Mouse (Mus musculus) forebrain, embryonic 11.5 days (tissue): ENCODE results near the gene Zic1. TPM values are rescaled to one million over a fixed set of nuclear protein-coding genes. Genes with fewer than 3 reads are reported as not detected.
A peak's percentile ranks its signal among the peaks of the same experiment; 100 is the strongest.

ENCODE experiments used
- ATAC-seq: fragments of 200-750 bp; cut with Nextera tagmentation; replicated peaks from 2 replicates; pipeline ENCODE4 v1.8.0; 2017; ENCODE audit warnings: moderate TSS enrichment; ENCODE audit not compliant: low FRiP score
- DNase-seq: peaks from one replicate; pipeline ENCODE4 v3.0.0-alpha.2; 2017; ENCODE audit warnings: low spot score
- H3K27ac ChIP-seq: fragments of 300-500 bp; sonication (generic); 2 replicates; pipeline ENCODE4 v1.5.1; 2014; ENCODE audit warnings: low read depth, low read length
- H3K27me3 ChIP-seq: fragments of 300-500 bp; sonication (generic); 2 replicates; pipeline ENCODE4 v1.6.1; 2014; ENCODE audit warnings: mild to moderate bottlenecking, low read length, mixed read lengths; ENCODE audit not compliant: control insufficient read depth, insufficient read depth
- H3K36me3 ChIP-seq: fragments of 300-500 bp; sonication (generic); 2 replicates; pipeline ENCODE4 v1.6.1; 2014; ENCODE audit warnings: mild to moderate bottlenecking, low read length, moderate library complexity, mixed read lengths; ENCODE audit not compliant: control insufficient read depth, insufficient read depth
- H3K4me1 ChIP-seq: fragments of 300-500 bp; sonication (generic); replicated peaks from 2 replicates; pipeline ENCODE4 v1.6.1; 2014; ENCODE audit warnings: low read length, mixed read lengths; ENCODE audit not compliant: control insufficient read depth, insufficient read depth
- H3K4me2 ChIP-seq: fragments of 300-500 bp; sonication (generic); 2 replicates; pipeline ENCODE4 v1.6.1; 2014; ENCODE audit warnings: low read depth, mild to moderate bottlenecking, low read length, moderate library complexity, mixed read lengths; ENCODE audit not compliant: severe bottlenecking
- H3K4me3 ChIP-seq: fragments of 300-500 bp; sonication (generic); 2 replicates; pipeline ENCODE4 v1.5.1; 2014; ENCODE audit warnings: low read depth, low read length
- H3K9ac ChIP-seq: fragments of 300-500 bp; sonication (generic); 2 replicates; pipeline ENCODE4 v1.6.1; 2014; ENCODE audit warnings: low read length
- H3K9me3 ChIP-seq: fragments of 300-500 bp; sonication (generic); 2 replicates; pipeline ENCODE4 v1.6.1; 2016; ENCODE audit warnings: low read length, mixed read lengths; ENCODE audit not compliant: control insufficient read depth
- WGBS: fragments of 180-500 bp; shearing (Covaris S2); extraction: QIAGEN DNeasy Blood & Tissue Kit; methylation state at CpG from one replicate; pipeline ENCODE4 v1.1.7; 2014; 5-methylcytosine and 5-hydroxymethylcytosine counted together
- polyA plus RNA-seq: library from polyadenylated mRNA; unstranded; fragments of >200 nt; fragmentation: Nextera tagmentation; extraction: Ambion mirVana; gene quantifications from 2 replicates; pipeline ENCODE4 v1.2.1, GENCODE M21; 2014

The Zic1 gene
- polyA plus RNA-seq, 1 experiment from 2014 or later: 14.7 TPM

DNA sequence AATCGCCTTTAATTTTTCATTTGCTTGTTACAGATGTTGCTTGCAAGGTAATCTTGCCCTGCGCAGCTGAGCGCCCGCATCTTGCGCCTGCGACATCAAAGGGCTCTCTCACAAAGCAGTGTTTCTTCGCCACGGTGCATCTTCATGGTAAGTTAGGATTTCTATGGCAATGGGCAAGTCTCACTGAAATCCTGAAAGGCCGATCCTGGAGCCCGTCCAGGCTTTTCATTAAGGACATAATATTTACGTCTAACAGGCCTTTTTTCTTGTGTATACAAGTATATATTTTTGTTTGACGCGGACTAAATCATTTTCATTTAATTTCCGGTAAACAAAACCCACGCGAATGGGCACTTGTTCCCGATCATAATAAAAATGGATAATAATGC is 20.9 kb upstream of the Zic1 start:
- peaks cover 10% of the 10 kb centered on the region for H3K4me1 ChIP-seq
- H3K36me3 ChIP-seq: no peaks in the 10 kb centered on the region
- peak; percentile 78 for DNase-seq
- H3K27me3 ChIP-seq: peaks cover 74% of the 10 kb centered on the region
- peak overlapping the region; percentile 84 for H3K27ac ChIP-seq
- ATAC-seq: peak; percentile 25
- no peak overlapping the region for H3K4me3 ChIP-seq
- under 1% methylated on average over 17 of the region's 17 CpGs for WGBS
- H3K4me2 ChIP-seq: peak overlapping the region; percentile 40; the same call in 1 of the 2 replicates
- H3K9ac ChIP-seq: peak overlapping the region; percentile 90
- no peaks in the 10 kb centered on the region for H3K9me3 ChIP-seq

DNA sequence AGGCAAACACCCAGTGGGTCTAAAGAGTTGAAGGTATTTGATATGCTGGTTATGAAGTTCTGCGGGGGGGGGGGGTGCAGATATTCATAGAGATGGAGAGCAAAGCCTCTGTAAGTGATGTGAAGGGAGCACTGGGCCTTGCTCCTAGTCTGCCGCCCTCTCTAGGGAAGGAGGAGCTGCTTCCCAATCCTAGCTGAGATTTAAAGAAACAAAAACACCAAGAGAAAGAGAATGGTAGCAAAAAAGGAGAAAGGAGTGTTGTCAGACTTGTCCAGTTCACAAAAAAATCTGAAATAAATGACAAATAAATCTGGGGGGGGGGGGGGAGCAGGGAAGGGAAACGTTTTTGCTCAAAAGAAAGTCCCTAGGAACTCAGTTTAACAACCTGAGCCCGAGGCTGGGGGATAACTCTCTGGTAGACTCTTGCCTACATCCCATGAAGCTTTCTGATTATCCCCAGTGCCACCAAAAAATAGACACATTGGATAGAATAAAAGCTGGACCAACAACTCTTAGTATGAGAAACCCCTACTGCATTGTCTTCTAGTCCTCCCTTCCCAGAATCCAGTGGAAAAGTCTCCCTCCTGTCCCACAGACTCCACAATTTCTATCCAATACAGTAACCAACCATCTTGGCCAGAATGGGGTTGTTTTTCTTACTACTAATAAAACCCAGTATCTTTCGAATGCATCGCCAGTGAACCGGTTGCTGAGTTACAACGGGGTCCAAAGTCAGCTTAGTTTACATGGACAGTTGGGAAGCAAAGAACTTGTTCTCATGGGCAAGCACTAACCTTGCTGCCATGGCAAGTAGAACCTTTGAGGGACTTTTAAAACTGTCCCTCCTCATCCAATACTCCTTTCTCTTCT is 20.2 kb upstream of the Zic1 start:
- no peak overlapping the region for H3K4me3 ChIP-seq

DNA sequence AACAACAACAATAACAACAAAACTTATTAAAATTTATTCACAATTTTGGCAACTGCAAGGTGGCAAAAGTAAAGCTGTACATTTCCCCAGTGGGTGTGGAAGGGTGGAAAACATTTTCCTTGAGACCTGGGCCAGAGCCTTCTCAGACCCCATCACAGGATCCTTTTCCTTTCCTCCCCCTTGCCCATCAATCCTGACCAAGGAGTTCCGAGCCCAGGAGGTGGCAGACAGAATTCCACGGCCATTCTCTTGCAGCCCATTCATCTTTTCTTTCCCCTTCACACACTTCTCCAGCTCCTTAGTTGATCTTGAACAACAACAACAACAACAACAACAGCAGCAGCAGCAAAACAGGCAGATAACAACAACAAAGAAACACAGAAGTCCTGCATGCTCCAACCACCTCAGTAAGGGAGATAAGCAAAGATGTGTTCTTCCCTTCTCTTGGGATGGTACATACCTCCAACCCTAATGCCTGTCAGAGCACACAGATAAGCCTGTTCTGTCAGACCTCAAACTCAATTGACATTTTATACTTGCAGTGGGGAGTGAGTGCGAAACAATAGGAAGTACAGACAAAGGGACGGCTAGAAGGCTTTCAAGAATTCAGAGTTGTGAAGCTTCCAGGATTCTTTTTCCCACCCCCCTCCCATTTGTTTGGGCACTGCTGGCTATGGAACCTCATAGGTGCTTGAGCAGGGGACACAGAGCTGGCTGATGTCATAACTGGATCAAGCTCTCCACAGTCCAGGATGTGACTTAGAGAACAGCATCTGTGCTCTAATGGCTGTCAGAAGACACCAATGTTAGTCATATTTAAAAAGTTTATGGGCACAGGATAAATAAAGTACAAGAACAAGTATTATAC is 19.3 kb upstream of the Zic1 start:
- peak overlapping the region; percentile 84 for H3K27ac ChIP-seq
- H3K9me3 ChIP-seq: no peaks in the 10 kb centered on the region
- 6% methylated on average over 4 of the region's 4 CpGs for WGBS
- peaks cover 13% of the 10 kb centered on the region for H3K4me1 ChIP-seq
- H3K36me3 ChIP-seq: no peaks in the 10 kb centered on the region
- peak overlapping the region; percentile 24; the same call in 1 of the 2 replicates for H3K4me2 ChIP-seq
- peak overlapping the region; percentile 51; the same call in 1 of the 2 replicates for H3K4me3 ChIP-seq
- ATAC-seq: no peak
- peak; percentile 51 for DNase-seq
- peak overlapping the region; percentile 90 for H3K9ac ChIP-seq
- H3K27me3 ChIP-seq: peaks cover 64% of the 10 kb centered on the region

More for the DNA sequence above, 20.2 kb upstream of the Zic1 start:
- Histone ChIP-seq H3K4me1 (peaks cover 10% of the 10 kb centered on the region), H3K4me2 (peak overlapping the region; percentile 40; the same call in 1 of the 2 replicates), H3K36me3 (no peaks in the 10 kb centered on the region), H3K27ac (peak overlapping the region; percentile 84), H3K9me3 (no peaks in the 10 kb centered on the region), H3K9ac (peak overlapping the region; percentile 90), H3K27me3 (peaks cover 67% of the 10 kb centered on the region)
- ATAC-seq (no peak), DNase-seq (peak; percentile 49)
- 3% methylated on average over 8 of the region's 8 CpGs for WGBS

DNA sequence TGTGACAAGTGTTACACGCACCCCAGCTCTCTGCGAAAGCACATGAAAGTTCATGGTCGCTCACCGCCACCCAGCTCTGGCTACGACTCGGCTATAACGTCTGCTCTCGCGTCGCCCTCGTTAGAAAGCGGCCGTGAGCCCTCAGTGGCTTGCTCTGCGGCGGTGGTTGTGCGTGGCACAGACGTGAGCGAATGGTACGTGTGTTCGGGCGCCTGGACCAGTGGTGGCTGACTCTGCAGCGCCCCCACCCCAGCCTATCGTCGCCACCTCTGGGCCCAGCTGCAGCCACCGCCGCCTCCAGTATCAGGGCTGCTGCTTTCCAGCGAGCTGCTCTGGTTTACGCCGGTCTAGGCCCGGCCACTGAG is 18.5 kb upstream of the Zic1 start:
- Histone ChIP-seq H3K27ac (peak overlapping the region; percentile 84), H3K27me3 (peaks cover 59% of the 10 kb centered on the region), H3K36me3 (no peaks in the 10 kb centered on the region), H3K4me3 (peak overlapping the region; percentile 51), H3K4me2 (peak overlapping the region; percentile 79), H3K9me3 (no peaks in the 10 kb centered on the region), H3K4me1 (peaks cover 15% of the 10 kb centered on the region), H3K9ac (peak overlapping the region; percentile 90)
- DNase-seq (no peak), ATAC-seq (peak; percentile 48)
- WGBS: under 1% methylated on average over 30 of the region's 30 CpGs

DNA sequence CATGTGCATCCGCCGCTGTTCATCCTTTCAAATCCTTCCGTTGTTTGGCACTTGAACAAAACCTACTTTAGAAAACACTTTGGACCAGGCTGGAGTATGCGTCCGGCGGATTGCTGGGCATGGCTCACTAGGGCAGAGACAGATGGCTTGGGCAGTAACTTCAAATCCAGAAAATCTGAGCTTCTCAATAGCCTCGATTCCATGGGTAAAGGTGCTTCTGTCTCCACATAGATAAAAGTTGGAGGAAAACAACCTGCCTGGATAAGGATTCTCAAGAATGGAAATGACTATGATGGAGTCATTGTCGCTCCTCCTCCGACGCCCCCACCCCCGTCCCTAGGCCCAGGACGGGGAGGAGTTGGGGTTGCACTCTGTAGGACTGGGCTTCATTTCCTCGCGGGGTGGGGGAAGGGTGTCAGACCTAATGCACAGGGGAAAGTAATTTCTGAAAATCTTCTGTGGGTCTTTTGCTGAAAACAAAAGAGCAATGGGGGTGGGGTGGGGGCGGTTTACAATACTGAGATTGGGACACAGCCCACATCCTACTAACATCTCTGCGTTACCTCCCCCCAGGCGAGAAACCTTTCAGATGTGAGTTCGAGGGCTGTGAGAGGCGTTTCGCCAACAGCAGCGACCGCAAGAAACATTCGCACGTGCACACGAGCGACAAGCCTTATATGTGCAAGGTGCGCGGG is 18.0 kb upstream of the Zic1 start:
- Histone ChIP-seq H3K4me2 (peak overlapping the region; percentile 79), H3K36me3 (no peaks in the 10 kb centered on the region), H3K27me3 (peaks cover 62% of the 10 kb centered on the region), H3K4me3 (peak overlapping the region; percentile 51), H3K27ac (peak overlapping the region; percentile 84), H3K9ac (peak overlapping the region; percentile 90), H3K9me3 (no peaks in the 10 kb centered on the region), H3K4me1 (peaks cover 19% of the 10 kb centered on the region)
- under 1% methylated on average over 28 of the region's 28 CpGs for WGBS
- peak; percentile 79 for DNase-seq
- ATAC-seq: peak; percentile 62

DNA sequence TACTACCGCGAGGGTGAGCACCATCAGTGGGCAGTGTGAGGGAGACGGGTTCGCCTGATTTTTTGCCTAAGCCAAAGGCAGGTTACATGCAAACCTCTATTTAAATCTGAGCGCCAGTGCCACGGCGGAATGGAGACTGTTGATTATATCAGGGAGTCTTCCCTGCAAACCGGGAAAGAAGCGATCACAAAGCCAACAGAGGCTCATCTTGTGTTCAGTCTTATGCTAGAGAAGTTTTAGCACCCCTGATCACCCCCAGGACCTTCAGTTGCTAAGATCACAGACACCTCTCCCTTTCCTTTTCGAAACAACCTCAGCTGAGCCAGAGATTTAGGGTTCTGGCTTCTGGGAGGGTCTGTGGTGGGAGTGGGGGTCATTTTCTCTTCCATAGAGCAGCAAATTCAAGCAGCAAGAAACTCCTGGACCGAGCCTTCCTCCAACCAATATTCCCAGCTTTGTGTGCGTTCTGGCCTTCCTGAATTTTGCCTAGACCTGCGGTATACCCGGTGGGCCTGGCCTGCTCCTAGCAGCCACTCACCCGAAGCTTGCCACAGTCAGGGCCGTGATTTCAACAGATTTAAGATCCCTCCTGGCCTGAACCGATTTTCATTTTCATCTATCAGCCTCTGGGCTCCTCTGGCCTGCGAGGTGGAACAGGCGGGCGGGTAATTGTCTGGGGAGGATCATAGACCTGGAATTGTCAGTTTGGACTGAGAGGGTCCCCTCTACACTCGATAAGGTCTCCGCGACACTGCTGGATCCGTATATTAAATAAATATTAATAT is 17.1 kb upstream of the Zic1 start:
- Histone ChIP-seq H3K27ac (peak overlapping the region; percentile 84), H3K9ac (peak overlapping the region; percentile 90), H3K27me3 (peaks cover 60% of the 10 kb centered on the region), H3K4me1 (peaks cover 21% of the 10 kb centered on the region), H3K9me3 (no peaks in the 10 kb centered on the region), H3K36me3 (no peaks in the 10 kb centered on the region), H3K4me3 (peak overlapping the region; percentile 51), H3K4me2 (peak overlapping the region; percentile 79)
- no peak for ATAC-seq
- 2% methylated on average over 24 of the region's 24 CpGs for WGBS
- DNase-seq: peak; percentile 63

DNA sequence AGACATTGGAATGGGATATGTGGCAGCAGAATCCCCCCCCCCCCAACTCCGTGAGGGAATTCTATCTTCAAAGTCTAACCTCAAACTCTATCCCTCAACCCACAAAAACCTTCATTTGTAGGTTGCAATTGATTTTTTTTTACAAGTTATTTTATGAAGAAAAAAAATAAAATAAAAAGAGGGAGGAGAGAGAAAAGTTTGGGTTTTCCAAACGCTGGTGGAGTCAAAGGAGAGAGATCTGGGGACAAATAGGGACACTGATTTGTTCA is 16.4 kb upstream of the Zic1 start:
- Histone ChIP-seq H3K27me3 (peaks cover 57% of the 10 kb centered on the region), H3K36me3 (no peaks in the 10 kb centered on the region), H3K9me3 (no peaks in the 10 kb centered on the region), H3K4me1 (peaks cover 25% of the 10 kb centered on the region), H3K4me3 (peak overlapping the region; percentile 51), H3K4me2 (peak overlapping the region; percentile 79), H3K9ac (peak overlapping the region; percentile 90), H3K27ac (peak overlapping the region; percentile 84)
- ATAC-seq (no peak), DNase-seq (no peak)
- WGBS: 0% methylated on average over 2 of the region's 2 CpGs
